Mouse (Mus musculus) macrophage (primary cell): ENCODE results near the gene C2cd4c. TPM values are rescaled to one million over a fixed set of nuclear protein-coding genes. Genes with fewer than 3 reads are reported as not detected.

Experiments used
- H3K27ac ChIP-seq: fragments of 350-480 bp; formaldehyde crosslinking; 2 replicates; pipeline ENCODE4 v1.9.0; 2021
- H3K36me3 ChIP-seq: fragments of 350-480 bp; formaldehyde crosslinking; 2 replicates; pipeline ENCODE4 v1.9.0; 2021; ENCODE audit errors: inconsistent target
- H3K4me3 ChIP-seq: fragments of 350-480 bp; formaldehyde crosslinking; 2 replicates; pipeline ENCODE4 v1.9.0; 2021; ENCODE audit errors: inconsistent target
- H3K79me2 ChIP-seq: fragments of 350-480 bp; formaldehyde crosslinking; 2 replicates; pipeline ENCODE4 v1.9.0; 2021; ENCODE audit errors: inconsistent target
- WGBS: methylation state at CpG from one replicate; pipeline ENCODE4 v1.1.7; 2026; ENCODE audit warnings: inconsistent platforms; ENCODE audit not compliant: missing documents; 5-methylcytosine and 5-hydroxymethylcytosine counted together
- polyA plus RNA-seq: library from polyadenylated mRNA; stranded (reverse); fragments of 250-400 nt; gene quantifications from 3 replicates; pipeline ENCODE4 v1.2.4, GENCODE M21; 2018; ENCODE audit warnings: inconsistent platforms
- total RNA-seq, 78 experiments: library from RNA; depleted of rRNA; stranded (reverse); fragments of 250-400 nt; gene quantifications; 1 replicate in 9 of 78; 2 replicates in 24 of 78; 3 replicates in 43 of 78; 4 replicates in 2 of 78; pipeline ENCODE4 v1.2.4; 2018; ENCODE audit warnings: inconsistent platforms in 56 of 78

Gene C2cd4c
- not detected for total RNA-seq (2018; cell fraction: chromatin; rRNA removed)
- not detected for total RNA-seq (2018; cell fraction: cytosol; rRNA removed)
- not detected for total RNA-seq (2018; cell fraction: nucleus; rRNA removed)
- polyA plus RNA-seq: not detected in 3 replicates

- H3K79me2 ChIP-seq: no peaks in the 10 kb centered on the region
- H3K4me3 ChIP-seq: no peak within 1 kb of the TSS
- 2% methylated on average over 51 of the region's 60 CpGs for WGBS
- H3K36me3 ChIP-seq: no peaks in the 10 kb centered on the region
- no peak within 1 kb of the TSS for H3K27ac ChIP-seq
These were observed at the start of gene C2cd4c for GRCm38 (mm10) chr10:79613578-79614304. Gene C2cd4c, minus strand, starts transcription at chr10:79614025.

- Histone ChIP-seq H3K27ac (no peak overlapping the region), H3K79me2 (no peaks in the 10 kb centered on the region), H3K4me3 (no peak overlapping the region), H3K36me3 (no peaks in the 10 kb centered on the region)
- 33% methylated on average over 2 of the region's 3 CpGs for WGBS
These were observed 48.0 kb upstream of the C2cd4c start for GRCm38 (mm10) chr10:79661861-79662260.

GRCm38 (mm10) chr10:79660298-79660697 lies 46.5 kb upstream of the C2cd4c start:
- 94% methylated on average over 2 of the region's 2 CpGs for WGBS
- H3K4me3 ChIP-seq: no peak overlapping the region
- no peaks in the 10 kb centered on the region for H3K79me2 ChIP-seq
- H3K27ac ChIP-seq: no peak overlapping the region
- no peaks in the 10 kb centered on the region for H3K36me3 ChIP-seq

- no peaks in the 10 kb centered on the region for H3K79me2 ChIP-seq
- no peak overlapping the region for H3K4me3 ChIP-seq
- WGBS: 35% methylated on average over 4 of the region's 4 CpGs
- H3K27ac ChIP-seq: no peak overlapping the region
- H3K36me3 ChIP-seq: no peaks in the 10 kb centered on the region
These were observed 45.0 kb upstream of the C2cd4c start for GRCm38 (mm10) chr10:79658829-79659228.

DNA sequence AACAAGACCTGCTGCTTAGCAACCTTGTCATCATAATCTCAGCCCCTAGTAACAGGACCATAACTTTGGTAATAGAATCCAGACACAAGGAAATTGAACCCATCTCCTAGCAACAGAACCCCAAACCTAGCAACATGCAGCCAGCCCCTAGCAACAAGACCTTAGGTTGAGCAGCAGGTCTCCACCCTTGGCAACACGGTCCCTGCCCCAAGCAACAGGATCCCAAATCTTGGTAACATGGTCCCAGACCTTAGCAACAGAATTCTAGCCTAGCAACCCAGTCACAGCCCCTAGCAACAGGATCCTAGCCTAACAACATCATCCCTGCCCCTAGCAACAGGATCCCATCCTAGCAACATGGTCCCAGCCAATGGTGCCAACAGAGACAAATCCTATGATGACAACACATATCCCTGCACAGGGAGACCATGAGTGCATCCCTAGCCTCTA lies 41.1 kb upstream of the C2cd4c start:
- Histone ChIP-seq H3K4me3 (no peak overlapping the region), H3K36me3 (no peaks in the 10 kb centered on the region), H3K79me2 (no peaks in the 10 kb centered on the region), H3K27ac (no peak overlapping the region)
- 70% methylated on average over 1 of the region's 1 CpGs for WGBS

GRCm38 (mm10) chr10:79652789-79653188 lies 39.0 kb upstream of the C2cd4c start:
- 78% methylated on average over 7 of the region's 7 CpGs for WGBS
- Histone ChIP-seq H3K79me2 (no peaks in the 10 kb centered on the region), H3K4me3 (no peak overlapping the region)

GRCm38 (mm10) chr10:79649070-79649751 lies 35.4 kb upstream of the C2cd4c start:
- no peaks in the 10 kb centered on the region for H3K36me3 ChIP-seq
- H3K79me2 ChIP-seq: no peaks in the 10 kb centered on the region
- no peak overlapping the region for H3K4me3 ChIP-seq
- no peak overlapping the region for H3K27ac ChIP-seq
- 28% methylated on average over 7 of the region's 7 CpGs for WGBS

More at GRCm38 (mm10) chr10:79652789-79653188, 39.0 kb upstream of the C2cd4c start:
- H3K36me3 ChIP-seq: no peaks in the 10 kb centered on the region
- H3K27ac ChIP-seq: no peak overlapping the region

DNA sequence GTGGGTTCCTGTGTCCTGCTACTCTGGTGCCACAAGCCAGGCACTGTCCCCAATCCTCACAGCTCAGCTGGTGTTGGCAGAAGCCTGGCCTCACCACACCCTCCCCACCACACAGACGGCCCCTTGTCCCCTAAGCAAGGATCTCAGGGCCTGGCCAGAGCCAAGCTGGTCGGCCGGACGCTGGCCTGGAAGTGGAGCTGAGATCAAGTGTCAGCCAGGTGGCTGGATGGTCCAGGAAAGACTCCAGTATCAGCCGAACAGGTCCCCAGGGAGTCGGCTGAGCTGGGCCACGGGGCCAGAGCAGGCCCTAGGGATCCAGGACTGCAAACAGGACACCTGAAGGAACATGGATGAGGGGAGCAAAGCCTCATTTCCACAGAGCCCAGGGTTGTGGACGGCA lies 31.9 kb upstream of the C2cd4c start, which contains the start of gene Odf3l2:
Gene Odf3l2 (minus strand): TSS at position 28 of the 400 bp plus-strand sequence.
- Histone ChIP-seq H3K4me3 (no peak within 1 kb of the TSS), H3K27ac (no peak within 1 kb of the TSS), H3K36me3 (no peaks in the 10 kb centered on the region), H3K79me2 (no peaks in the 10 kb centered on the region)
- WGBS: 82% methylated on average over 8 of the region's 8 CpGs

GRCm38 (mm10) chr10:79638486-79639204 lies 24.8 kb upstream of the C2cd4c start:
- Histone ChIP-seq H3K79me2 (no peaks in the 10 kb centered on the region), H3K27ac (no peak overlapping the region), H3K36me3 (no peaks in the 10 kb centered on the region), H3K4me3 (no peak overlapping the region)
- 25% methylated on average over 19 of the region's 23 CpGs for WGBS

DNA sequence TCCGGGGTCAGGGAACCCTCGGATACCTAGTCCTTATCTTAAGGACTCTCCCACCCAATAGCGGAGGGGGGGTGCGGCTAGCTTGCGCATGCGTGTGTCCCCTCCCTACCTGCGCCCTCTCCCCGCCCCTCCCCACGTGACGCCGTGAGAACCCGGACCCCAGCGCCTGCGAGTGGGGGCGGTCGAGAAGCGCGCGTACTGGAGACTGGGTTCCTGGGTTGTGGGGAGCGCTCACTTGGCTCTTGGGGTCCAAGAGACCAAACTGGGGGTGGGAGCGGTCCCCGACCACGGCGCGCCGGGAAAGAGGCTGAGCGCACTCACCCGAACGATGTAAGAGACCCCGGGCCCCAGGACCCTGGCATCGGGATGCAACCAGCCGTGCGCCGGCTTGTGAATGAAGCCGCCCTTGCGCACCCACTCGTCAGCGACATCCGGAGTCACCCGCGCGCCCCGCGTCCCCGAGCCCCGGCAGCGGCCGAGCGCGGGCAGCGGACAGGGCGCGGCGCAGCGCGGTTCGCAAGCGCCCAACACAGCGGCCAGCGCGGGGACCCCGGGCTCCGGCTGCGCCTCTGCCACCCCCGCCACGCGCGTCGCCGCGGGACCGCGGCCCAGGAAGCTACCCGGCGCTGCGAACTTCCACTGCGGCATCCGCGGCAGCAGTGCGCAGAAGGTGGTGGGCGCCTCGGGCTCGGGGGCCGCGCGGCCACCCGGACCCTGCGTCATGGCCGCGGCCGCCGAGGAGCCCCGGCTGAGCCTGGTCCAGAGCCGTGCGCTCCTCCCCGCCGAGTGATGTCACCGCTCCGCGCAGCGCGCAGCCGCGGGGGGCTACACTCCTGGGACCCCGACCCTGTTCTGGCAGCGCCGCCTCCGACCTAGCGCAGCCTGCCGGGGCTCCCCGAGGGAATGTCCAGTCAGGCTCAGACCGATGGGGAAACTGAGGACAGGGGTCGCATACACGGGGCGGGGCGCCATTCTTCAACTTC lies 23.6 kb upstream of the C2cd4c start, which contains the start of gene Shc2:
Gene Shc2 (minus strand): TSS at position 791 of the 983 bp plus-strand sequence.
- 2% methylated on average over 98 of the region's 116 CpGs for WGBS
- no peak within 1 kb of the TSS for H3K4me3 ChIP-seq

GRCm38 (mm10) chr10:79636287-79636686 lies 22.5 kb upstream of the C2cd4c start:
- H3K27ac ChIP-seq: no peak overlapping the region
- WGBS: 90% methylated on average over 8 of the region's 8 CpGs
- H3K4me3 ChIP-seq: no peak overlapping the region

More for the DNA sequence above, 23.6 kb upstream of the C2cd4c start, which contains the start of gene Shc2:
- H3K27ac ChIP-seq: no peak within 1 kb of the TSS
- H3K36me3 ChIP-seq: no peaks in the 10 kb centered on the region
- H3K79me2 ChIP-seq: no peaks in the 10 kb centered on the region

GRCm38 (mm10) chr10:79633006-79633777 lies 19.4 kb upstream of the C2cd4c start:
- no peak overlapping the region for H3K4me3 ChIP-seq
- no peaks in the 10 kb centered on the region for H3K79me2 ChIP-seq
- no peaks in the 10 kb centered on the region for H3K36me3 ChIP-seq
- 57% methylated on average over 17 of the region's 17 CpGs for WGBS
- H3K27ac ChIP-seq: peak overlapping the region; percentile 61

More at GRCm38 (mm10) chr10:79636287-79636686, 22.5 kb upstream of the C2cd4c start:
- H3K36me3 ChIP-seq: no peaks in the 10 kb centered on the region
- H3K79me2 ChIP-seq: no peaks in the 10 kb centered on the region

GRCm38 (mm10) chr10:79631432-79631831 lies 17.6 kb upstream of the C2cd4c start:
- no peaks in the 10 kb centered on the region for H3K36me3 ChIP-seq
- no peaks in the 10 kb centered on the region for H3K79me2 ChIP-seq
- no peak overlapping the region for H3K4me3 ChIP-seq
- WGBS: 88% methylated on average over 4 of the region's 4 CpGs
- H3K27ac ChIP-seq: no peak overlapping the region
